Mouse (Mus musculus) embryonic facial prominence, embryonic 13.5 days (tissue): ENCODE data around the gene Rab8a. TPM values are rescaled to one million over a fixed set of nuclear protein-coding genes. Genes with fewer than 3 reads are reported as not detected.

ENCODE experiments used
- ATAC-seq: fragments of 200-750 bp; cut with Nextera tagmentation; 2 replicates; pipeline ENCODE4 v1.8.0; 2017; ENCODE audit warnings: low read depth; ENCODE audit not compliant: insufficient number of reproducible peaks, insufficient read depth, low FRiP score, low TSS enrichment
- H3K27ac ChIP-seq: fragments of 300-500 bp; sonication (generic); 2 replicates; pipeline ENCODE4 v1.5.1; 2015; ENCODE audit warnings: moderate library complexity, mild to moderate bottlenecking, inconsistent platforms
- H3K27me3 ChIP-seq: fragments of 300-500 bp; sonication (generic); 2 replicates; pipeline ENCODE4 v1.6.1; 2015; ENCODE audit warnings: mild to moderate bottlenecking, inconsistent platforms
- H3K36me3 ChIP-seq: fragments of 300-500 bp; sonication (generic); 2 replicates; pipeline ENCODE4 v1.6.1; 2015; ENCODE audit warnings: mild to moderate bottlenecking, inconsistent platforms
- H3K4me1 ChIP-seq: fragments of 300-500 bp; sonication (generic); 2 replicates; pipeline ENCODE4 v1.6.1; 2015; ENCODE audit warnings: inconsistent platforms
- H3K4me2 ChIP-seq: fragments of 300-500 bp; sonication (generic); 2 replicates; pipeline ENCODE4 v1.6.1; 2015; ENCODE audit warnings: moderate library complexity, mild to moderate bottlenecking, inconsistent platforms
- H3K4me3 ChIP-seq: fragments of 300-500 bp; sonication (generic); 2 replicates; pipeline ENCODE4 v1.5.1; 2015; ENCODE audit warnings: mild to moderate bottlenecking, inconsistent platforms
- H3K9ac ChIP-seq: fragments of 300-500 bp; sonication (generic); 2 replicates; pipeline ENCODE4 v1.6.1; 2015; ENCODE audit warnings: mild to moderate bottlenecking, inconsistent platforms
- H3K9me3 ChIP-seq: fragments of 300-500 bp; sonication (generic); 2 replicates; pipeline ENCODE4 v1.6.1; 2016; ENCODE audit warnings: inconsistent platforms
- WGBS: fragments of 180-500 bp; shearing (Covaris S2); methylation state at CpG from one replicate; pipeline ENCODE4 v1.1.7; 2015; ENCODE audit warnings: mixed read lengths; 5-methylcytosine and 5-hydroxymethylcytosine counted together
- polyA plus RNA-seq: library from polyadenylated mRNA; unstranded; fragments of >200 nt; fragmentation: Nextera tagmentation; extraction: Ambion mirVana; gene quantifications from 2 replicates; pipeline ENCODE4 v1.2.1, GENCODE M21; 2015

Rab8a gene
- polyA plus RNA-seq, 1 experiment from 2014 or later: 132 TPM

DNA sequence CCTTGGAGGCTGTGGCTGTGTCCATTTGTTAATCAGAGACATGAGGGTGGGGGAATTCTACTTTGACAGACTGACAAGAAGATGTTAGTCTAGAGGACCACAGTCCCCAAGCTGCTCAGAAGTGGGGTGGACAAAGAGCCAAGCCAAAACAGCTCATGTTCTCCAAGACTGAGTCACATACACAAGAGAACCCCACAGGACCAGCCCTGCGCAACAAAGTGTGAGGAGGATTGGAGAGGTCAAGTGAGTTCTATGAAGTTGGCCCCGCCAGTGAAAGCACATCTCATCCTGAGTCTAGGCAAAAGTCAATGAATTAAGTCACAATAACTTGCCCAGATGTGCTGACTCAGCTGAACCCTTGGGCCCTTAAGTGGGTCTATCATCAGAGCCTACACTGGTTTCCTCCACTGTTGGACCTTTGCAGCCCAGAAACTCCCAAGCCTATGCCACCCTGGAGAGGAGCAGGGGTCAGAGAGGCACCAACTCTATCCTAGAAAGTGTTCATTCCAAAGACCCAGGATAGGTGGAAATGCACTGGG, 26.9 kb downstream of the Rab8a start:
- Histone ChIP-seq H3K4me2 (no peak overlapping the region), H3K4me3 (no peak overlapping the region), H3K4me1 (no peaks in the 10 kb centered on the region), H3K9me3 (no peaks in the 10 kb centered on the region), H3K27me3 (no peaks in the 10 kb centered on the region), H3K9ac (no peak overlapping the region), H3K27ac (no peak overlapping the region), H3K36me3 (no peaks in the 10 kb centered on the region)
- ATAC-seq: no peak
- whole genome bisulfite sequencing: 91% methylated on average over 2 of the region's 2 CpGs

DNA sequence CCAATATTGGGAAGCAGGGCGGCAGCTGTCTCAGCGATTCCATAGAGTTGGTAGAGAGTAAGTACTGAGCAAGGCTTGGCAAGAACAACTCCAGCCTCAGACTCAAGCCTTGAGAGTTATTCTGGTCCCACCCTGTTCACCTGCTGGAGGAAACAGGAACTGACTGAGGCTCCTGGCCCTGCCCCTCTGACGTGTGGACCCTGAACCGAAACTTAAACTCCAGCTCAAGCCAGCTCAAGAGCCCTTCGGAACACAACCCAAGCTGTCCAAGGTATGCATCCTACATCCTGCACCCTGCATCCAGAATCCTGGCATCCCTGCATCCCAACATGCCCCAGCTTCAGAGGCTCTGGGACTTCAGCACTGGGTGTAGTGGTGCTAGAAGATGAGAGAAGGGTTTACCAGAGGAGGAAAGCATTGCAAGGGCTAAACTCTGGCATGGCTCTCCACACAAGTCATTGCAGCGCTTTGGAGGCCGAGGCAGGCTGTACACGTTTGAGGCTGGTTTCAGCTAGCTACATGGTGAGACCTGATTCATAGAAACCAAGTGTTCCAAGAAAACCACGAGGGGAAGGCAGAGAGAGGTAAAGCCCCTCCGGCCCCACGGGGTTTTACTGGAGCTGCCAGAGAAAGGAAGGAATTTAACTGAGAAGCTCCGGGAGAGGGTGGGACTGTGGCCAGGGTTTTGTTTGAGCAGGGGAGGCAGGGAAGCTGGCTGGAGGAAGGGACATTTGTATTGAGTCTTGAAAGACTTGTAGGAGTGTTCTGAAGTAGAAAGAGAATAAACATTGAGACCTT, 28.6 kb downstream of the Rab8a start, which contains the start of gene Hsh2d:
TSS of gene Hsh2d (plus strand) at position 222 of the 798 bp plus-strand sequence.
- WGBS: 66% methylated on average over 12 of the region's 12 CpGs
- H3K4me1 ChIP-seq: no peaks in the 10 kb centered on the region
- no peak for ATAC-seq
- no peaks in the 10 kb centered on the region for H3K27me3 ChIP-seq
- H3K36me3 ChIP-seq: no peaks in the 10 kb centered on the region
- H3K27ac ChIP-seq: no peak within 1 kb of the TSS
- no peak within 1 kb of the TSS for H3K4me2 ChIP-seq
- H3K9ac ChIP-seq: no peak within 1 kb of the TSS
- H3K9me3 ChIP-seq: no peaks in the 10 kb centered on the region
- H3K4me3 ChIP-seq: no peak within 1 kb of the TSS

DNA sequence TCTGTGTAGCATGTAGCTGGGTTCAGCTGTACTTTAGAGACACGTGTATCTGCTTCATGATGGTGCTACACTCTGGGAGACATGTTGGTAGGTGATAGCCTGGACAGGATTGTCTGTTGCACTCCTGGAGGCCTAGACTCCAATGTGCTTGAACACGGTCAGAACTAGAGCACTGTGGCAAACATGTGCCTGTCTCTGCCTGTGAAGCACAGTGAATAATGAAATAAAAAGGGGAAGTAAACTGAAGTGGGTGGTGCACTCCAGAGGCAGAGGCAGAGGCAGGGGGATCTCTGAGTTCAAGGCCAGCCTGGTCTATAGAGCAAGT, 29.2 kb downstream of the Rab8a start:
- Histone ChIP-seq H3K4me1 (no peaks in the 10 kb centered on the region), H3K9me3 (no peaks in the 10 kb centered on the region), H3K27ac (no peak overlapping the region), H3K27me3 (no peaks in the 10 kb centered on the region), H3K4me3 (no peak overlapping the region), H3K36me3 (no peaks in the 10 kb centered on the region), H3K4me2 (no peak overlapping the region), H3K9ac (no peak overlapping the region)
- WGBS: 85% methylated on average over 2 of the region's 2 CpGs
- no peak for ATAC-seq

DNA sequence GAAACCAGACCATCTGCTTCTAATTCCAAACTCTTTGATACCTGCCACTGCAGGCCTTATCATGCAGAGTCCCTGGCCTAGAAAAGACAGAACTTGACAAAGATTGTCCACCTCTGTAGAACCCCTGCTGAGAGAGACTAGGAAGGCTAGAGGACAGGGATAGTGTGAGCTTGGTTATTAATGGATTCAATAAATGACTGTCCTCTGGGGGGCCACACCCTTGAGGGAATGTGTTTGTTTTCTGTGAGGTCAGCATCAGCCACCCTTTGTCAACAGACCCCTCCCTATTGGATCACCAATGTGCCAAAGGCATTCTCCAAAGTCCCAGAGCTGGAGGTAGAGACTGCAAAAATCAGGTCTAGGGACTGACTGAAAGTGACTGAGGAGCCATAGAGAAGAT, 31.1 kb downstream of the Rab8a start:
- Histone ChIP-seq H3K36me3 (no peaks in the 10 kb centered on the region), H3K9me3 (no peaks in the 10 kb centered on the region), H3K27ac (no peak overlapping the region), H3K27me3 (no peaks in the 10 kb centered on the region), H3K4me1 (no peaks in the 10 kb centered on the region), H3K9ac (no peak overlapping the region), H3K4me2 (no peak overlapping the region), H3K4me3 (no peak overlapping the region)
- ATAC-seq: no peak

DNA sequence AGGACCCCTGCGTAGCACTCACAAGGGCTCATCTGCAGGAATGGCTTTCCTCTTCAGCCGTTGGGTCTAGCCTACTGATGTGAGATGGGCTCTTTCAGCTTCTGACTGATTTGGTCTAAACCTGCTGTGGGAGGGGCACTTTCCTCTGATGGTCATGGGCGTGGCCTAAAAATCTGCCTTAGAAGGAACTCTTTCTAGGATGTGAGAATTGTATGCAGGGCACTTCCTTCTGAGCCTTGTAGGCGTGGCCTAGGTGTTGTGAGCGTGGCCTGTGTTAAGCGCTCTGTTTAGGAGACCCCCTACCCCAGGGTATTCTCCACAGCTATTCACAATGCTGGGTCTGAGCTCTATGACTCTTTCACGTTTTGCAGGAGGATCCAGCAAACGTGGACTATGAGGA, 37.0 kb downstream of the Rab8a start:
- H3K9me3 ChIP-seq: peaks cover 15% of the 10 kb centered on the region
- no peaks in the 10 kb centered on the region for H3K36me3 ChIP-seq
- no peaks in the 10 kb centered on the region for H3K4me1 ChIP-seq
- H3K4me2 ChIP-seq: no peak overlapping the region
- no peak overlapping the region for H3K9ac ChIP-seq
- no peak overlapping the region for H3K4me3 ChIP-seq
- WGBS: 62% methylated on average over 8 of the region's 8 CpGs
- no peak for ATAC-seq
- H3K27me3 ChIP-seq: no peaks in the 10 kb centered on the region
- H3K27ac ChIP-seq: no peak overlapping the region

DNA sequence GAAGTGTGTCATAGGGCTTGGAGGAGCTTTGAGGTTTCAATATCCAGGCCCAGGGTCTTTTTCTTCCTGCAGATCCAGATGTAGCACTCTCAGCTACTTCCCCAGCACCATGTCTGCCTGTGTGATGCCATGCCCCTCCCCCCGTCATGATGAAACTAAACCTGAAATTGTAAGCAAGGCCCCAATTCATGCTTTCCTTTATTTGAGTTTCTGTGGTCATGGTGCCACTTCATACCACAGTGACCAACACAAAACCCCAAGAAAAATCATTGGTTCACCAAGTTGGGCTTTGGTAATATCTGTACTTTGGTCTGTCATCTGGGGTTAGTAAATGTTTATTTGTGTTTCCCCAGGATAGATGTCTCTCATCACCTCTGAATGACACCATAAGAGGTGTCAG, 47.6 kb downstream of the Rab8a start:
- 77% methylated on average over 1 of the region's 1 CpGs for WGBS
- H3K9ac ChIP-seq: no peak overlapping the region
- H3K27ac ChIP-seq: no peak overlapping the region
- no peak overlapping the region for H3K4me3 ChIP-seq
- H3K9me3 ChIP-seq: peaks cover 6% of the 10 kb centered on the region; the same call in 1 of the 2 replicates
- no peaks in the 10 kb centered on the region; the same call in 1 of the 2 replicates for H3K27me3 ChIP-seq
- ATAC-seq: no peak
- H3K4me2 ChIP-seq: no peak overlapping the region
- H3K36me3 ChIP-seq: no peaks in the 10 kb centered on the region
- no peaks in the 10 kb centered on the region for H3K4me1 ChIP-seq

DNA sequence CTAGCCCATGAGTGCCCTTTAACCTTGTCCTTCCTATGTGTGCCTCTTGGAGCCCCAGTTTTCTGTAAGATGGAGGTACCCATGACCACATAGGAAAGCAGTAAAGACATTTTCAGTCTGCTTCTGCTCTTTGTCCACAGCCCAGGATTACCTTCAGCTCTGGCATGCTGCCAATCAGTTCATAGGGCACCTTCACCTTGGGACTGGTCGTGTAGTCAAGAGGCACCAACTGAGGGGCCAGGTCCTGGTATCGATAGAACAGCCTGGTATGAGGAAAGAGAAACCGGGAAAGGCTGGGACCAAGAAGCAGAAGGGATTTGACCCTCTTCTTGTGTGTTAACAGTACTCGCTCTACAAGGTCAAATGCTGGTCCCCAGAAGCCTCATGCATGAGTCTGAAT, 49.2 kb downstream of the Rab8a start:
- Histone ChIP-seq H3K4me3 (no peak overlapping the region), H3K9ac (no peak overlapping the region), H3K9me3 (no peaks in the 10 kb centered on the region), H3K4me2 (no peak overlapping the region), H3K36me3 (no peaks in the 10 kb centered on the region), H3K4me1 (no peaks in the 10 kb centered on the region), H3K27ac (no peak overlapping the region), H3K27me3 (peaks cover 5% of the 10 kb centered on the region; the same call in 1 of the 2 replicates)
- 76% methylated on average over 4 of the region's 4 CpGs for WGBS
- no peak for ATAC-seq

DNA sequence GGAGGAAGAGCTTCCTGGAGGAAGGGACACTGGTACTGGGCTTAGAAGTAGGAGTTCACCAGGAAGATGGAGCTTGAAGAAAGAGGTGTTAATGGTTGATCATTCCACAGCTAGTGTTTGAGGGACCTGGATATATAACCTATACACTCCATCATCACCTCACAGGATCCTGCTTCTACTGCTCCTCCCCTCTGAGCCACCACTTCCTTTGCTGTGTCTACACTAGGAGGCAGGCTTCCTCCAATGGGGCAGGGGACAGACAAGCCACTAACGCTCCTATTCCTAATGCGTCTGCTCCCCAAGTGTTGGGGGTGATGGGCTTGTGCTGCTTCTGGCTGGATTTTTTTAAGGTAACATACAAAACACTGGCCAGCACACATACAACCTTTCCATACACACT, 49.7 kb downstream of the Rab8a start:
- Histone ChIP-seq H3K9ac (no peak overlapping the region), H3K4me1 (no peaks in the 10 kb centered on the region), H3K9me3 (no peaks in the 10 kb centered on the region), H3K4me2 (no peak overlapping the region), H3K4me3 (no peak overlapping the region), H3K27ac (no peak overlapping the region), H3K27me3 (peaks cover 5% of the 10 kb centered on the region; the same call in 1 of the 2 replicates), H3K36me3 (no peaks in the 10 kb centered on the region)
- no peak for ATAC-seq
- WGBS: 55% methylated on average over 2 of the region's 2 CpGs

DNA sequence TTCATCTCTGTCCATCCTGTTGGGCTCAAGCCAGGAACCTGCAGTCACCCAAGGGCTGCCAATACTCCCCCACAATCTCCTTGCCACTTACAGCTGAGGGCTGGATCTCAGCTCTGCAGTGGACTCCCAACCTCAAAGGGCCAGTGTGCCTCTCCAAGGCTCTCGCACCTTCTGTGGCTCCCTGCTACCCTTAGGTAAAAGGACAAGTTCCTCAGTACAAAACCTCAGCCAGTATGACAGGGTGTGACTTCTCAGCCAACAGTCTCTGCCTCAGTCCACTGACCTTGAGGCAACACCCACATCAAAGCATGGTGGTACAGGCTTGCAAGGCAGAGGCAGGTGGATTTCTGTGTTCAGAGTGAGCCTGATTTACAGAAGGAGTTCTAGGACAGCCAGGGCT, 50.8 kb downstream of the Rab8a start:
- H3K4me3 ChIP-seq: no peak overlapping the region
- H3K27ac ChIP-seq: no peak overlapping the region
- H3K9me3 ChIP-seq: no peaks in the 10 kb centered on the region
- no peaks in the 10 kb centered on the region for H3K36me3 ChIP-seq
- peaks cover 5% of the 10 kb centered on the region; the same call in 1 of the 2 replicates for H3K27me3 ChIP-seq
- no peak overlapping the region for H3K4me2 ChIP-seq
- H3K9ac ChIP-seq: no peak overlapping the region
- no peaks in the 10 kb centered on the region for H3K4me1 ChIP-seq
- no peak for ATAC-seq
- 77% methylated on average over 1 of the region's 1 CpGs for WGBS

DNA sequence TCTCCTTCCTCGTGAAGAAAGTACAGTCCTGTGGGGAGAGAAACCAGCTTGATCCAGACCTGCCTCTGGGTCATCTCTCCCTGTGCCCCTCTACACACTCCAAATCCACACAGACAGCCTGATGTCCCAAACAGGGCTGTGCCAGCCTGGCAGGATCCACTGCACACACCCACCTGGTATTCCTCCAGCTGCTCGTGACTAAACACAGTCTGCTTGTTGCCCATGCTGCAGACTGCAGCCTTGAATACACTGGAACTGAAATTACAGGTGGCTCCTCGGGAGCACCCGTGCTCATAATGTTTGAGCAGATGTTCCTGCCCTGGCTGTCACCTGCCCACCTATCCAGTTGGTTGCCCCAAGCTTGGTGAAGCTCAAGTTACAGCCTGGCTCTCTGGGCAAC, 51.8 kb downstream of the Rab8a start, which contains the start of gene Cib3:
TSS of gene Cib3 (minus strand) at position 87 of the 400 bp plus-strand sequence.
- H3K4me1 ChIP-seq: no peaks in the 10 kb centered on the region
- 52% methylated on average over 4 of the region's 4 CpGs for WGBS

DNA sequence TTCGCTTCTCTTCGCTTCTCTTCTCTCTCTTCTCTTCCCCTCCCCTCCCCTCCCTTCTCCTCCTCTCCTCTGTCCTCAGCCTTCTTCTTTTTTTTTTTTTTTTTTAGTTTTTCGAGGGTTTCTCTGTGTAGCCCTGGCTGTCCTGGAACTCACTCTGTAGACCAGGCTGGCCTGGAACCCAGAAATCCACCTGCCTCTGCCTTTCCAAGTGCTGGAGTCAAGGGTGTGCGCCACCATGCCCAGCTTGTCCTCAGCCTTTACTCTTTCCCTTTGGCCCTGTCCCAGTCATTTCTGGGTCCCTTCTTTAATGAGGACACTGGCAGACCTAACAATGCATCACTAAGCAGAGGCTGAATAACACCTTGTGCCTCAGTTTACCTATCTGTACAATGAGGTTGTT, 52.5 kb downstream of the Rab8a start, which contains the start of gene Gm11034:
TSS of gene Gm11034 (minus strand) at position 101 of the 400 bp plus-strand sequence.
- no peaks in the 10 kb centered on the region for H3K36me3 ChIP-seq
- no peak within 1 kb of the TSS for H3K27ac ChIP-seq
- H3K4me3 ChIP-seq: no peak within 1 kb of the TSS
- H3K9me3 ChIP-seq: no peaks in the 10 kb centered on the region
- no peaks in the 10 kb centered on the region for H3K4me1 ChIP-seq
- H3K9ac ChIP-seq: no peak within 1 kb of the TSS
- no peak for ATAC-seq
- 75% methylated on average over 4 of the region's 4 CpGs for WGBS
- no peak within 1 kb of the TSS for H3K4me2 ChIP-seq
- H3K27me3 ChIP-seq: peaks cover 5% of the 10 kb centered on the region; the same call in 1 of the 2 replicates

More for the DNA sequence above, 51.8 kb downstream of the Rab8a start, which contains the start of gene Cib3:
- Histone ChIP-seq H3K9ac (no peak within 1 kb of the TSS), H3K36me3 (no peaks in the 10 kb centered on the region), H3K4me2 (no peak within 1 kb of the TSS), H3K27me3 (peaks cover 5% of the 10 kb centered on the region; the same call in 1 of the 2 replicates), H3K4me3 (no peak within 1 kb of the TSS), H3K27ac (no peak within 1 kb of the TSS), H3K9me3 (no peaks in the 10 kb centered on the region)
- no peak for ATAC-seq

DNA sequence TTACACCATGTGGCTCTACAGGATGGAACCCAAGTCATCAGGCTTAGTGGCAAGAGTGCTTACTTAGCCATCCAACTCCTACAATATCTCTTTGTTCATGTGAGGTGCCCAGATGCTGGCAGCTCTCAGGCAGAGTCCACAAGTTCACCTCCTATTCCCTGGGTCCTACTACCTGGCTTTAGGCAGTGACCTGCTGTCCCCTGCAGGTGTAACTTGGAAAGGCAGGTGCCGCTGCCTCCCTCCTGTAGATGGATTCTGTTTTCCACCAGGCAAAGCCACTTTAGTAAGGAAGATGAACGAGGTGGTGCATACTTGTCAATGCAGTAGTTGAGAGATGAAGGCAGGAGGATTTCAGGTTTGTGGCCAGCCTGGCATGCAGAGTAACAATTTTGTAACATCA, 54.1 kb downstream of the Rab8a start:
- Histone ChIP-seq H3K36me3 (no peaks in the 10 kb centered on the region), H3K27ac (no peak overlapping the region)
- no peak for ATAC-seq

More for the DNA sequence above, 54.1 kb downstream of the Rab8a start:
- H3K9ac ChIP-seq: no peak overlapping the region
- no peak overlapping the region for H3K4me2 ChIP-seq
- 41% methylated on average over 2 of the region's 2 CpGs for WGBS
- H3K4me1 ChIP-seq: no peaks in the 10 kb centered on the region
- H3K9me3 ChIP-seq: no peaks in the 10 kb centered on the region
- no peak overlapping the region for H3K4me3 ChIP-seq
- H3K27me3 ChIP-seq: peaks cover 5% of the 10 kb centered on the region; the same call in 1 of the 2 replicates
